Mouse (Mus musculus) layer of hippocampus, postnatal 36 days (tissue): ENCODE measurements at regions not wholly inside any gene's neighbourhood (a gene's known extent, or its start where the extent isn't known, plus 50 kb on each side); places are given as distances from the start of the nearest gene placed in this dataset.
A peak's percentile ranks its signal among the peaks of the same experiment; 100 is the strongest.

Source experiments
- DNase-seq, 2 experiments: peaks; one replicate each; pipeline ENCODE4 v3.0.0; 2022

DNA sequence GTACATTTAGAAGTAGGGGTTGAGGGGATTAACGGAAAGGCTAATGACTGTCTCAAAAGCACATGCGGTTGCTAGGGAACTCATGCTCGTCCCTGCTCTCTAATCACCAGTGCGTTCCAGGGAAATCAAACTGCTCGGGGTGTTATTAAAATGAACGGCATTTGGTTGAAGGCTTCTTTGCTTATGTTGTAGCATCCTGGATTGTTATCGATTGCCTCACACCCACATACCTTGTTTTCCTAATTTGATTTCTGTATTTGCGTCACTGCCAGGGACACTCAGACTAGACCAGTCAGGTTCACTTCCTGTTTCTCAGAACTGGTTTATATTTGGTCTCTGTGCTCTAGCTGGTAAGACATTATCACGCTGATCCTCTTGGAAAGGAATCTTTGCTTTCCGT is 177.0 kb upstream of the Mkln1 start:
- no peak for DNase-seq

DNA sequence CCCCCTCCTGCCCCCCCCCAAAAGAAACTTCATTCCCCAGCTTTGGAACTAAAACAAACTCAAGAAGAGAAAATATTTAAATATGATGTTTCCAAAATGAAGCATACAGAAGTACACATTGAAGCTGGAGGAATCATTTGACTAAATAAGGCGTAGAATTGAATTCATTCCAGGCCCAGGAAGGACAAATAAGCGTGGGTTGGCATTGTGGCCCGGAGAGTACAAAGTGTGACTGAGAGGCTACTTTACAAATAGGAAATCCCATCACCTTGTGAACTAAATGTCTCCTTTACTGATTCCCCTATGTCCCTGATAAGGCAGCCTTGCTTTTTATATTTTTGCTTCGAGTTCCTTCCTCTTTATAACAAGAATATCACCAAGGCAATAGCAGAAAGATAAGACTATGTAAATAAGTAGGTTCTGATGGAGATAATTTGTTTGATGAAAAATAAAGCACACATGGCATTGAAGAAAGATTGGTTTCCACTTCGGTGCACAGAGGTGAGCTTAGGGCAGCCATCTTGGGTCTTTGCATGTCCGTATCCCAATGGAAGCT is 176.4 kb upstream of the Mkln1 start:
- DNase-seq: no peak

DNA sequence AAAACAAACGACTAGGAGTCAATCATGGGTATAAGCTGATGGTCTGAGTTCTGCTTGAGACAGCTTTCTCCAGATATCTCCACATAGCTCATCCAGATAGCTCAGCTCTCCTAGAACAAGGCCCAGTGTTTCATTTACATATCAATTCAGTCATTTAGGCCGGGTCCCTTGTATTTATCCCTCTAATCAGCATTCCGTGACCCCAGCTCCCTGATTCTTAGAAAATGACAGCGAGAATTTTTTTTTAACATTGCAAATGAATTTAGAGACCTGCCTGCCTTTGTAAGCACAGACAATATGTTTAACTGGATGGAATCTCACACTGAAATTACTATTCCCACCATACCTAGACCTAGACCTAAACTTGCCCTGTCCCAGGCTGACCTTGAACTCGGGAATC is 171.1 kb upstream of the Mkln1 start:
- DNase-seq: no peak

DNA sequence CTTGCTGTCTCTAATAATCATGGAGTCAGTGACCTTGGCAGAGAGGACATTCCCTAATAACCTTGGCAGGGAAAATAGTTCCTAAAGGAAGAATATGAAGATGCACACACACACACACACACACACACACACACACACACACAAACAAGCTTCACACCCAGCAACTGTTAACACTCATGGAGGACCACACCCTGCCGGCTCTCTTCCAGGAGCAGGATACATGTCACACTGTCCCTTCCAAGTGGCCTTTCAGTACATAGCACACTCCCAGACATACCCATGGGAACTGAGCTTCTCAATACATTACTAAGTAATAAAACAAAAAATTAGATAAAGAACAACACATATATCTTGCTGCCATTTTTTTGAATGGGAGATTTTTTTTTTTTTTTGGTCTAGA is 170.5 kb upstream of the Mkln1 start:
- no peak for DNase-seq

DNA sequence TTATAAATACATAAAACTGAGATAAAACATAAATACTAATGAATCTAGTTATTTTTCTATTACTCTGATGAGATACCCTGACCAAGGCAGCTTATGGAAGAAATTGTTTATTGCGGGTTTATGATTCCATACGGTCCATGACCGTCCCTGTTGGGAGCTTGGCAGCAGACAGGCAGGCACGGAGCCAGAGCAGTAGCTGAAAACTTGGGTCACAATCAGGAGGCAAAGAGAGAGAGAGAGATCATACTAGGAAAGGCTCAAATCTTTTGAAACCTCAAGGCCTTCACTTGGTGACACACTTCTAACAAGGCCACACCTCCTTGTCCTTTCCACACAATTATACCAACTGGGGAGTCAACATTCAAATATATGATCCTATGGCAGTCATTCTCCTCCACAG is 166.7 kb upstream of the Mkln1 start:
- no peak for DNase-seq

DNA sequence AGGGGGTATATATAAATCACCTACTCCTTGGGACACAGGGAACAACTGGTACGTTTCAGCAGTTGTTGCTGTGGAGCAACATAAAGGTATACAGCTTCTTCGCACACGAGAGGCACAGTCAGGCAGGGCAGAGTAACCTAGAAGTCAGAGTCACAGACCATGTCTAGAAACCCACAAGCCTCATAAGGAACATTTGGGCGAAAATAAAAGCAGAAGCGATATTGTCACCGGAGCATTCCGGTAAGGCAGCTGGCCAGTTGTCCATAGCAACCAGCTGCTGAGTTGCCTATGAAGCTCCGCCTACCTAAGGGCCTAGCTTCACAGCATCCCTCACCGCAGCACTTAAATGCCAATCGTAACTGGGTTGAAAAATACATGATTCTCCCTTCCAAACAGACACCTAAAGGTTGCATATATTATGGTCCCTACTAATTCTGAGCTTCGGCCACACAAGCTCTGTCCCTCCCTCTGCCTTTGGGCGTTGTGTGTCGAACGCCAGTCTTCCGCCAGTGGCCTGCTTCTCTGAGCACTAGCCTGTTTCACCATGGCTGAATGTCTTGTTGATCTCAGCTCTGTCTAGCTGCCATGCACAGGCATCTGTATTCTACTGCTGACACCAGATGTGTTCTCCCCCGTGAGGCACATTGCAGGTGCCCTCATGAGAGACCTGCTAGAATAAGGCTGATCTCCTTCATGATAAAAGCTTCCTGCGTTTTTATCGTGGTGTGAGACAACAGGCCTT is 165.1 kb upstream of the Mkln1 start:
- DNase-seq: no peak

DNA sequence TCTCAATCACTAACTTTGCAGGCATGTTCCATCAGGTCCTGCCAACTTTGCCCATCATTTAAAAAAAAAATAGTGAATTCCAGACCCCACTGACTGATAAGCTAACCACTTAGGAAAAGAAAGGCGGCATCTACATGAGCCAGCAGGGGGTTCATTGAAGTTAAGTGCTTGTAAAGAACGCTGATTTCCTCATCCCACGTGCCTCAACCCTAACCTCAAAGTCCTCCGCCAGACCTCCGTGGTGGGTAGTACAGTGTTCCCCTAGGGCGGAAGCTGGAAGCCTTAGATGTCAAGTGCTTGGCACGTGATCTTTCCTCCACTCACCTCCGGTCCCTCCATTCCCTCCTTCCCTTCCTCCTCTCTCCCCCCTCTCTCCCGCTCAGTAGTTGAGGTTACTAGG is 158.5 kb upstream of the Mkln1 start:
- no peak for DNase-seq

DNA sequence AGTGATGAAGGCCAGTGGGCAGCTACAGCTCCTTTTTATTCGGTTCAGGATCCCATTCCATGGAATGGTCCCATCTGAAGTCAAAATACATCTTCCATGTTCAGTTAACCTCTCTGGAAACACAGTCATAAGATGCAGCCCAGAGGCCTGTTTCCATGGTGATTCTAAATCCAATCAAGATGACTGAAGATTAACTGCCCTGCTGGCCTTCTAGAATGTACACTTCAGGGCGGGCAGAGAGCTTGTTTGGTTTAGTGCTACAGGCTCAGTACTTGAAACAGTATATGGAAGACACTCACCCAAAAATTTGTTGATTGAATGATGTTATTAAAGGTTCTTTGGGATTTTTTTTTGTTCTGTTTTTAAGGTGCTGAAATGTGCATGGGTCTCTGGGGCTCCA is 148.0 kb upstream of the Mkln1 start:
- no peak for DNase-seq

DNA sequence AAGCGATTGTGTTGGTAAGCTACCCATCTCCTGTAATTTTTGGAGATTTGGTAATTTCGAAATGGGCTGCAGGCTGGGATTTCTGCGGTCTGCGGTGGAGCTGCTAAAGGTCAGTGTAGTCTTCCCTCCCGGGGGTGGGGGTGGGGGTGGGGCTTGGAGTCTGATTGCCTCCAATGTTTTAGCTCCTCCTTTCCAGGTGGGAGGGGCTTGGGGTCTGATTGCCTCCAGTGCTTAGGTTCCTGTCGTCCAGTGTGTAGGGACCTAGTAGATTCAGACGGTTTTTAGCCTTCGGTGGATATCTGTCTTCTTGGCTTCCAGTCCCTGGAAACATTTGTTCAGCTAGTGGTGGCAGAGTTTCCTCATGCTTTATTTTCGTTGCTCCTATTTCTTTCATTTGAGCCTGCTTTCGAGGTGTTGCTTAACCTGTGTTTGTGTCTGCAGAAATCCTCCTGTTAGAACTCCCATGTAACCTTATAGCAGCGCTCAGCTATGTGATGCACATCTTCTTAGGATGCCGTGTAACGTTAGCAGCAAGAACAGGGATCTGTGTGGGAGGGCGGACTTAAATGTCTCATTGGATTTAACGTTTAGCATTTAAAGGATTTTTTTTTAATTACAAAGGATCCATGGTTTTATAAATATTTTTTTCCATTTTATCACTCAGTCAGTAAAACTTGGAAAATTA is 145.1 kb upstream of the Mkln1 start:
- no peak for DNase-seq

DNA sequence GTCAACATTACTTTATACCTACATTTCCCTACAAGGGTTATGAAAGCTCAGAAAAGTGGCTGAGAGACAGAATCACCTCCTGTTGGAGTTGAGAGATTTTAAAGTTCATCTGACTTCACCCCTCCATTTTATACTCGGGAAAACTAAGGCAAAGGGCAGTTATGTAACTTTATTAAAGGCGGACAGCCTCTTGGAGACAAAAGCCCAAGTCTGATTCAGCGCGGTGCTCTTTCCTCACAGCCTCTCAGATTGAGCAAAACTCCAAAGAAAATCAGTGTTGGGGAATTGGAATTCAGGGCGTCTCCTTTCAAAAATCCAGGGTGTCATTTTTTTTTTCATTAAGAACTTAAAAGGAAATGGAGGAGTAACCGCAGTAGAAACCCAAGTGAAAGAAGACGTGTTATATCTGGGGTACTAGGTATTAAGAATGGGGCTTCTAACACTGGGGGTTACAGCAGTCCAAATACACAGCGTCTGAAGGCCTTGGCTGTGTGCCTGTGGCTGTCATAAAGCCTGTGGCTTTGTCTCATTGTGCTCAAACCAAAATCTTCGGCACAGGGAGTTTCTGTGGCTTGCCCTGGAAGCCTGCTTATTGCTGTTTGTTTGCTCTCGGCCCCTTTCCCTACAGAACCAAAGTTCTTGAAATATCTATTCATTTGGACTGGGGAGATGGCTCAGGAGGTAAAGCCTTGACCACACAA is 137.7 kb upstream of the Mkln1 start:
- no peak for DNase-seq

DNA sequence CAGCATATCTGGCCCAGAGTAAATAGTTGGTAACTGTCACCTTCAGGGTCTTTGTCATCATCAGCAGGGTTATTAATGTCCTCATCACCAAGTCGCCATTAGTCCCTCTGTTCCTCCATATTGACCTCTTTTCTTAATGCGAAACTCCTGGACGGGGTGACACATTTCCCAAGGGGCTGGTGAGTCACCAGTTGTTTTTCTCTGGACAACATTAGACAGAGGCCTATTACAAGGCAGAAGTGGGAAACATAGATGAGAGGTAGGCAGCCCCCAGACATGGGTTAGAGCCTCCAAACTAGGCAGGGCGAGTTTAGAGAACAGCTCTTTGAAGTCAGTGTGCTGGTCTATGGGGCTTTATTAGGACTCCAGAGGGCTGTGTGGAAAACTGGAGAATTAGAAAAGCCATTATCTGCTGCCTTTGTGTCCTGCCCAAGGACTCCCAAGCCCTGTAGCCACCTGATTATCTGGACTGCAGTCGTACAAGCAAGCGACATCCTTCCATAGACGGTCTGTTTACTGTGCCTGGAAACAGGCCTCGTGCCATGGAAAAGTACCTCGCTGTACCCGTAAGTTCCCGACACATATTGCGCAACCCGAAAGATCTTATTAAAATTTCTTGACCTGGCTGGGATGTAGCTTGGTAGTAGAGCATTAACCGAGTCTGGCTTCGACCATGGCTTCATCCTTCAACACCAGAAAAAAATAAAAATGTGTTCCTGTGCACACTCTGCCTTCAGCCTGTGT is 136.6 kb upstream of the Mkln1 start:
- no peak for DNase-seq

DNA sequence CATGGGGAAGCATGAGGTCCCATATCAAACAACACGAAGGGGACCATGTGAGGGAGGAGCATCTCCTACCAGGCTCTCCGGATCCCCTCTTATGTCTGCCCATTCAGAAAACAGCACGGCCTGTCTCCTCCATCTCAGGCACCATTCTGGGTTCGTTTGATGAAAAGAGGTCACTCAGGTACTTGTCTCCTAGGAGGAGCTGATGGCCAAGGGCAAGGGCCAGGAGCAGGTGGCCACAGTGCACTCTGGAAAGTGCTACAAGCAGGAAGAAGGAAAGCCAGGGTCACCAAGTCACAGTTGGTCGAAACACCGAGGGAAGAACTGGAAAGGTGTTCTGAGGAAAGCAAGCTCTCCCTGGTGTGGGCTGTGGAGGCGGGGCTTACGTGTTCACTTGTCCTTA is 135.9 kb upstream of the Mkln1 start:
- no peak for DNase-seq

DNA sequence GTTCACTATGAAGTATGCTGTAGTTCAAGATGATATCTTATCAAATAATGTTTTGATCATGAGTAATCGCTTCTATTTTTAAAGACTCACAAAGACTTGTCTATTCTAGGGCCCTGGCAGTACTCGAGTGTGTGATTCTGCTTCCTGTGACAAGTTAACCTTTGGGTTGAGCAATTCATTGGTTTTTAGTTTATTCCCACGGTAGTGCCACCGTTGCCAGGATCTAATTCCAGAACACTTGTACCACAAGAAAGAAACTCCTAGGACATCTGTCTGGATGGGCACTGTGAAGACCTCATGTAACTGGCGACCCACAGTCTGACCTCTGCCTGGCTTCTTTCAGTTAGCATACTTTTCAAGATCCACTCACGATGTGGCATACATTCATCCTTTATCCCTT is 134.7 kb upstream of the Mkln1 start:
- no peak for DNase-seq

DNA sequence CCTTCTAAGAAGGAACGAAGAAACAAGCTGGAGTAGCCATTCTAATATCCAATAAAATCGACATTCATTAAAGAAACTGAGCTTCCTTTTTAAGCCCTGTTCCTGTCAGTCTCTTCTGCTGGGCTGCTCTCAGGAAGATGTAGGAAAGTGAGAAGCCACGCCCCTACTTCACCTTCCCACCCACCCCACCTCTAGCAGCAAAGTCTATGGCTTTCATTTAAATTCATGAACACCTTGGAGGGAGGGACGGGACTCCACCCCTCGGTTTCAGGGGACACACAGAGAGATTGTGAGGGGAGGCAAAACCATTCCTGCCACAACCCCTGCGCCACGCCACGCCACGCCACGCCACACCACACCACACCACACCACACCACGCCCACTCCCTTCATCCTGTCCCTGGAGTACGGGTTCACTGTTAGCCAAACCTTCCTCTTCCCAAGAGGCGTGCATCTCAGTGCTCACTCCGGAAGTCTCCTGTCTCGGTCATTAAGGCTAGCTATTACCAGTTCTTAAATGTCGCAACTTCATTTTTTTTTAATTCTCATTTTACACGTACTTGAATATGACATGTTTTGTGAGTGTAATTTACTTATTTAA is 132.0 kb upstream of the Mkln1 start:
- no peak for DNase-seq

DNA sequence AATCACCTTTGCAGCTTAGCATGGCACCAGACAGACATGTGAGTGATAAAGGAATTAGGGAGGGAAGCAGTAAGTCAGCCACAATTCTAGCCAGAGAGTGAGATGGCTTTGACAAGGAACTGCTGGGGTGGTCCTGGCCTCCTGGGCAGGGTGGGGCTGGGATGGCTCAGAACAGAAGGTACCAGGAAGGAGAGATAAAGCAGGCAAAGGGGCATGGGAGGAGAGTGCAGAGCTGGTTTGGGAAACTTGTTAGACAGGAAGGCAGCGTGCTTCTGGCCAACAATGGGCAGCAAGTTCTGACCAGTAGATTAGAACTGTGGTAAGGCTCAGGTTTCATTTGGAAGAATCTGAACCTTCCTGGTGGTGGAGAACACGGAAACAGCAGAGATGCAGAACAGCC is 130.5 kb upstream of the Mkln1 start:
- no peak for DNase-seq

DNA sequence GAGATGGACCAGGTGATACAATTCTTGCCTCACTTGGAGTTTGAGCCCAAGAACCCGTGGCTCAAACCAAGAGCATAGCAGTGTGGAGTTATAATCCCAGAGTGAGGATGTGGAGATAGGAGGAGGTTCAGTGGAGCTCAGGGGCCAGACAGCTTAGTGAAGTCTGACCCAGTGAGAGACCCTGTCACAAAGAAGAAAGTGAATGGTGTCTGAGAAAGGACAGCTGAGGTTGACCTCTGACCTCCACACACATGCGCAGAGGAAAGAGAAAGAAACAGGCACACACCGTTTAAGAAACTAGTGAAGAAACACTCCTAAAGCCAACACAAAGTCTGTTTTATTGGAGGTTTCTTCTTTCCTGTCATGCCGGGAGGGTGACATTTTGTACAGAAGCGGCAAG is 124.7 kb upstream of the Mkln1 start:
- DNase-seq: no peak

DNA sequence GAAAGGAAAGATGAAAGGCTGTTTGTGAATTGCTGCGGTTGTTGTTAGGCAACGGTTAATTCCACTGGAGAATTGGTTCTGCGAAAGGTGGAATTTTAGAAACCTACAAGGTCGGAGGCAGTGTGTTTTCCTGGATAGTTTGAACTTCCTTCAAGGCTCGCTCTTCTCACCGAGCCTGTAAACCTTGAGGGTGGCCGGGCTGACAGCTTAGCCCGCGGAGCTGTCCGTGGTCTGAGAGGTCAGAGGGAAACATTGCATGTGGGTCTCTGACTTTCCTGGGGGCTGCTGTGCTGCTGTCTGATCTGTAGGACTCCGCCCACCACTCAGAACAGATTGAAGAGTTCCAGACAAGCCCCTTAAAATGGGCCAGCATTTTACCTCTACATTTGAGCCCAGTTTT is 124.3 kb upstream of the Mkln1 start:
- no peak for DNase-seq

DNA sequence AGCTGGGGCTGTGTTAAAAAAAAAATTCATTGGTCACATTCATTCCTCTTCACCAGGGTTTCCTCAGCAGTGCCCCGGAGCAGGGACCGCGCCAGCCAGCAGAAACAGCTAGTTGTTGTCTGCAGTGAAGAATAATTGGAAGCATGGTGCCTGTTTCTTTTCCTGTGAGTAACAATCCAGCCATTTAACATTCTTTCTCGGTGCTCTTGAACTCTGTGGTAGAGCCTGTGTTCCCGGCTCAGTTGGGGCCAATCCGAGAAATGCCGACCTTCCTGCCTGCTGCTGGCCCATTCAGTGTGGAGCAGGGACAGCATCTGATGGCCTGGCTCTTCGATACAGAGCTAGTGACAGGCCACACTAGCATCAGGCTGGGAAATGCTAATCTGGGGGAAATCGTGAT is 120.7 kb upstream of the Mkln1 start:
- no peak for DNase-seq

DNA sequence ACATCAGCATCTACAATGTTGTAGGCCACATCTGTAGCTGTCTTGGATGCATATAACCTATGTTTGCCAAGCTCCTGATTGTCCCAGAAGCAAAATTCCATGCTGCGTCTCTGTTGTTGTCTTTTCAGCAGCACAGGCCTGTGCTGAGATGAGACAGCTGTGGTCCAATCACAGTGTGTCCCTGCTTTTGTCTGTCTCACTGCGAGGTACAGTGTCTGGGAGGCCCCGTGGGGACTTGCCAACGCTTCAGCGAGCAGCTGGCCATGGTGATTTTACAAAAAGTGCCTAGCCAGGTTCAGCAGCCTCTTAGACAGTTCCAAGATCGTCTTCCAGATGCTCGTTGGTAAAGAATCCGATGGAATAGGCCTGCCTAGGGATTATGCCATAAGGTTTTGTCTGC is 114.6 kb upstream of the Mkln1 start:
- no peak for DNase-seq

DNA sequence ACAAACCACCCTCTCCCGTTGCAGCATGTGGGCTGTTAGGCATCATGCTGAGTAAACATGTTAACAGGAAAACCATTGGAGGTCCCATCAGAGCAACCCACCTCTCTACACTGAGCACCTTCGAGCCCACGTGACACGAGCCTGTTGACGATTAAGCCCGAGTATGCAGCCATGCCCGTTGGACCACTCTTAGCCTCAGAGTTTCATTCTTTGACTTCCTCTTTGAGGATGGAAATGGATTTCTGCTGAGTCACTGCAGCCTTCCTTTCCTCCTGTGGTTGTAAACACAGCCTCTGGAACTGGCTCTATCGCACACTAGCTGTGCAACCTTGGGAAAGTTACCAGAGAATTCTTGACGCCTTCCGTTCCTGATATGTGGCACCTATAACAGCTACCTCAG is 114.1 kb upstream of the Mkln1 start:
- DNase-seq: no peak

DNA sequence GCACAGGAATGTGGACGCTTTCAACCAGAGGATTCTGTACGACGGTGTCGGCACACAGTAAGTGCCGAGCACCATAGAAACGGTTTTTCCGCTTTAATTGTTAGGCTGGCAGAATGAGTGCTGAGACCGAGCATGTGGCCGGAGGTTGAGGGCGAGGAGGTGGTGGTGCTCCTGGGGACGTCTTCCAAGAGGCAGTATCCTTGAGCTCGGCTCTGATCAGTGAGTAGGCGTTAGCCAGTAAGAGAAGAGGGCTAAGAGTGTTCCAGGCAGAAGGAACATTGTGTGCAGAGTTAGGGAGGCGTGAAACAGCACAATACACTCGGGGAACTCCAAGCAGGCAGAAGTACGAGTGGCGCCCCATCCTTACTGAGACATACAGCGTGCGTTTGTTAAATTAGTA is 113.5 kb upstream of the Mkln1 start:
- peak; percentile 69 to 76 for DNase-seq

DNA sequence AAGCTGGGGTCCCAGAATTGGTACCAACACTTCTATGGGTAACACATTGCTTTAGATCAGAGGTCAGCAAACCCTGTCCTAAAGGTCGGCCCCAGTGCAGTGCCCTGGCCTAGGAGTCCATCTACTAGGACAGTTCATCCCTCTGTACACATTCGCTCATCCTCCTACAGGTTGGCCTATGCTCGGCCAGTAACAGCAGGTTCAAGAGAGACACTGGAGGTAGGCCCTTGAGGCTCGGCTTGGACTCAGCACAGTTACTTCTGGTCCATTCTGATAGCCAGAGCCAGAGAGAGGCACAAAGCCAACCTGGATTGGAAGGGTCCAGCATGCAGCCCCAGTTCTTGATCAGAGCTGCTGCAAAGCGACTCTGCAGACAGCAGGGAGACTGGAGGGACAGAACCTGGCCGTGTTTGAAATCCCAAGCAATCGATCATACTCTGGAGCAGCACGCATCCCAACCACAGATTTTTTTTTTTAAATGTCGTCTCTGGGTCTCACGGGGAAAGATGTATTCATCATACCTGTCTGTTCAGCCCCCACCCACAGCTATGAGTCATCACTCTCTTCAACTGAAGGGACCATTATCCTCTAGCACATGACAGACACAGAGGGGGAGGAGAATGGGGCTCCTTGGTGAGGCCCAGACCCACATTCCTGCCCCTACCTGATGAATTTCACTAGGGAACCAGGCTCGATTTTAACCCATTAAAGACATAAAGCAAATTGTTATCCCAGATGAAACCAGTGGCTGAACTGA is 112.4 kb upstream of the Mkln1 start:
- no peak for DNase-seq
